Mouse (Mus musculus) liver, embryonic 14.5 days (tissue): ENCODE measurements around the gene Myh8.

Source experiments
- CTCF ChIP-seq: IDR thresholded peaks from 2 replicates; pipeline ENCODE4 v1.5.1; 2016; ENCODE audit warnings: antibody characterized with exemption, low read depth, control low read depth
- EP300 ChIP-seq: IDR thresholded peaks from 2 replicates; pipeline ENCODE4 v1.6.1; 2016; ENCODE audit warnings: antibody characterized with exemption, low read depth

DNA sequence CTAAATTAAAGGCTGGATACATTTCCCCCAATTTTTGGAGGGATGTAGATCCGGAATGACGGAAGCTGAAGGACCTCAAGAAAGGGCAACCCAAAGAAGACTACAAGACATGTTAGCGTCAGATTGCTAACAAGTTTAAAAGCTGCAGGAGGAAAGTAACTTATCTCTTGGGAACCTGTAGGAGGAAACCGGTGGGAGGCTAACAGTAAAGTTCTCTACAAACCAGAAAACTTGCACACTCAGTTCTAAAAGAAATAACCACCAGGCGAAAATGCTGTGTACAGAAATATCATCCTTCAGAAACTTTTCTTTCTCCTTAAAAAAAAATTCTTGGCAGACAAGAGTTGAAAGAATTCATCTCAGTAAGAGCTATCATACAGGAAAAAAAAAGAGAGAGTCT lies 47.8 kb upstream of the Myh8 start:
- no peak for TF ChIP-seq EP300
- no peak for TF ChIP-seq CTCF
